Mouse (Mus musculus) adrenal gland, adult 8-10 months (tissue): ENCODE data around the gene Tmem87b. TPM values are rescaled to one million over a fixed set of nuclear protein-coding genes. Genes with fewer than 3 reads are reported as not detected.

ENCODE experiments used
- DNase-seq: peaks from one replicate; pipeline ENCODE4 v3.0.0; 2022
- total RNA-seq, 4 experiments: library from RNA; stranded (reverse); gene quantifications; 2 replicates each; pipeline ENCODE4 v1.2.4; 2022

The Tmem87b gene
- 10 to 100 TPM; 40.4 to 47.4 (median 44.1) TPM for total RNA-seq

DNA sequence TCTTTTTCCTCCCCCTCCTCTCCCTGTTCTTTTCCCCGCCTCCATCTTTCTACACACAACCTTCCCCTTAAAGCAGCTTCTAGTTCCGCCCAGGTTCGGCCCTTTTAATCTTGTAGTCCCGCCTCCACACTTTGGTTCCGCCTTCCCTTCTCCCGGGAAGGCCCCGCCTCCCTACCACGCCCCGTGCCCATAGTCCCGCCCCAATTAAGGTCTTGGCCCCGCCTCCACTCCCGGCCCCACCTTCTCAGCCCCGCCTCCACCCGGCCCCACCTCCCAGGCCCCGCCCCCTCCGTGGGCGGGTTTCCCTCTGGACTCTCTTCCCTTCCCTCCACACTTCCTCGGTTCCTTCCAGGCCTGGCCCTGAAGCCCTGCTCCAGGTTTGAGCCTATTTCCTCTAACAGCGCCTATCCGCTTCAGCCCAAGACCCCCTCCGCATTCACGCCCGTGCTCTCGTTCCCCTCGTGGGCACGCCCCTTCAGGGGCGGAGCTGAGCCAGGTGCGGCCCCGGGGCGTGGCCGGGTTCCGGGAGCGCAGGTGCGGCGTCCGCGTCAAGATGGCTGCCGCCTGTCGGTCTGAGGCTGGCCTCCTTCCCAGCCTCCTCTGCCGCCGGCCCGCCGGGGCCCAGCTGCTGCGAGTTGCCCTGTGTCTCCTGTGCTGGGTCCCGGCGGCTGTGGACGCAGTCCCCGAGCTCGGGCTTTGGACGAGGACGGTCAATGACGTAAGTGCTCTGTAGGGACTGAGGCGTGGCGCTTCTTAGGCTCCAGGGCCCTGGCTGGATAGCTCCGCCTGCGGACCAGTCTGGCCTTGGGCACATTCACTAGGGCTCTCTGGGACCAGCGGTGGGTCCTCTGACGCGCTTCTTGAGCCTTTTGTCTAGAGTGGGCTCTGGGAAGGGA is at the start of gene Tmem87b:
Gene Tmem87b, plus strand, starts transcription at position 333 of the 896 bp plus-strand sequence.
- DNase-seq, result peak; percentile 93

DNA sequence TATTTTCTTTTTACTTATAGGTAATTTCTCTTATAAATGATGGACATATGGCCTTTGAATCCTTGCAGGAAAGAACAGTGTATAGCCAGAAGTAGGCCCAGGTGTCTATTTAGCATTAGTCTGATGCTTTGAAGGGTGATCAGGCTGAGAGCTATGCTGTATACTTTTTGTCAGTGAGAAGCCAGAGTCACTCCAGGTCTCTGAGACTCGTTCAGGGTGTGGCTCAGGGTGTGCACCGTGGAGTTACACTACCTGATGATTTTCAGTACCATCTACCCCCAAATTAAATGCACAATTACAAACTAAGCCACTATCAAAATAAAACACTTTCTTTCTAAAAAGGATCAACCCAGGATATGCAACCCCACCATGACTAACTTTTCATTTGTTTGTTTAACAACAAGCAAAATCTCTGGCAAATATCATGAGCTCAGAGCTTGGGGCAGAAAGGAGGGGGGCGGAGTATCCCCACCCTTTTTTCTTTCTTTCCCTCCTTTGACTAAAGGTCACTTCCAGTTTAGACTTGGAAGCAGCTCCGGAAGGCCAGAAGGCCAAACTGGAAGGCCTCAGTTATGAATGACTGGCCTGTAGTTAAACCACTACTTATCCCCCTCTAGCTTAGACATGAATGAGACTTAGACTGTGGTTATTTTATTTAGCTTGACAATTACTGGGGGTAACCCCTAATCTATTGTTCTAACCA is 49.2 kb upstream of the Tmem87b start:
- no peak for DNase-seq

DNA sequence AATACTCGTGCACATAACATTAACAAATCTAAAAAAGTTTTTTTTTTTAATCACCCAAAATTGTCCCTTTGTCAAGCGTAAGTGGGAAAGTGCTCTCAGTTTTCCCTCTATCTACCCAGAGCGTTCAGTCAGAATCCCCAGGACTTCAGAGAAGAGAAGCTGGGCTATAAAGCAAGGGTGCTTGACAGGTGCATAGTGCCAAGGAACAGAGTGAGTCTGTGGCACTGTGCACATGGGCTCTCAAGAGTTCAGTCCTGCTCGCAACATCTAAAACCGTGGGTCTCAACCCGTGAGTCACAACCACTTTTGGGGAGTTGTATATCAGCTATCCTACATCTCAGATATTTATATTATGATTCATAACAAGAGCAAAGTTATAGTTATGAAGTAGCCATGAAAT is 47.4 kb upstream of the Tmem87b start:
- DNase-seq, result no peak

DNA sequence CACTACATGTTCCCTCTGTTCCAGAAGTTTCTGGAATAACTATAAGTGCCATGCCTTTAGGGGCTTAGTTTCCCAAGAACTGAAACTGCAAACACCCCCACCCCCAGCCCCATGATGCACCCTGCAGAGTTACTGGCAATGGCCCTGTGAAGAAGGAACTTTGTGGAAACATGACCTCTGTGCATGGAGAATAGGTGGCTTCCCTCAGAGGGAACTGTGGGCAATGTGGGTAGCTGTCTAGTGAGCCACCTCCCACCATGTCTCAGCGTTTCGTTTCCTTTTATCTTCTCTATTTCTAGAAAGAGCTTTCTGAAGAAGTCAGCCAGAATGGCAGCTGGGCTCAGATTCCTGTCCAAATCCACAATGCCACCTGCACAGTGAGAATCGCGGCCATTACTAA is 46.9 kb upstream of the Tmem87b start:
- DNase-seq, result no peak

DNA sequence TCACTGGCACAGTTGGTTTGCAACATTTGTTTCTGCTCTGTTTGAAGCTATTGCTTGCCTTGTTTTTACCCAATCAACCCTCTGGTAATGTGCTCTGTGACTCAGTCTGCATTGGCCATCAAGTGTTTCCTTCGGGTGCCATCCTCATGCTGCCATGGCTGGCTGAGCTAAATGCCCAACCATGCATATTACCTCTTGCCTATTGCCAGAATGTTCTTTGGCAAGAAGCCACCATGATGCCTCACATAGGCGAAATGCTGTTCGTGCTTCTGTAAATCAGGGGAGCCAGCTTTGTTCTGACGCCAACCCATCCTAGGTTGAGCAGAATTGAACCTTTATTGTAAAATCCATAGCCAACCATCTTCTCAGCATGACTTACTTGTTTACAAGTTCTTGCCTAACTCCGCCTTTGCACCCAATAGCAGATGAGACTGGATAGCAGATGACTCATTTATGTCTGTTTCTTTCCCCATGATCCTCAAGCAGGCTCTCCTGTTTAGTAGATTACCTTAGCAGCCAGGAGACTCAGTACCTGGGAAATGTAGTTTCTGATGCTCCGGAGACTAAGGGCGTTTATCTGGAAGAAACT is 46.1 kb upstream of the Tmem87b start:
- no peak for DNase-seq

DNA sequence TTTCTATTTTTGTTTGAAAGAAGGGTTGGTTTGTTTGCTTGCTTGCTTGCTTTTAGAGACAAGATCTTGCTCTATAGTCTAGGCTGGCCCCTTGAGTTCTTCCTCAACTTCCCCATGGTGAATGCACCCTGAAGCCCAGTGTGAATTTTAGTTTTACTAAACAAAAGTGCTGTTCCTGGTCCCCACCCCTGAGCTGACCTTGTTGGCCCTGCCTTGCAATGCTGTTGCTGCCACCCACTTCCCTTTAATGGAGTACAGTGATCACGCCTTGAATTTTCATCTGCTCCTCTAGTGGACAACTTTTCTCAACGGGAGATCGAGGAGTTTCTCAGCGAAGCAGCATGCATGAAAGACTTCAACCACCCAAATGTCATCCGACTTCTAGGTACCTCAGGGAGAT is 35.7 kb upstream of the Tmem87b start:
- no peak for DNase-seq

DNA sequence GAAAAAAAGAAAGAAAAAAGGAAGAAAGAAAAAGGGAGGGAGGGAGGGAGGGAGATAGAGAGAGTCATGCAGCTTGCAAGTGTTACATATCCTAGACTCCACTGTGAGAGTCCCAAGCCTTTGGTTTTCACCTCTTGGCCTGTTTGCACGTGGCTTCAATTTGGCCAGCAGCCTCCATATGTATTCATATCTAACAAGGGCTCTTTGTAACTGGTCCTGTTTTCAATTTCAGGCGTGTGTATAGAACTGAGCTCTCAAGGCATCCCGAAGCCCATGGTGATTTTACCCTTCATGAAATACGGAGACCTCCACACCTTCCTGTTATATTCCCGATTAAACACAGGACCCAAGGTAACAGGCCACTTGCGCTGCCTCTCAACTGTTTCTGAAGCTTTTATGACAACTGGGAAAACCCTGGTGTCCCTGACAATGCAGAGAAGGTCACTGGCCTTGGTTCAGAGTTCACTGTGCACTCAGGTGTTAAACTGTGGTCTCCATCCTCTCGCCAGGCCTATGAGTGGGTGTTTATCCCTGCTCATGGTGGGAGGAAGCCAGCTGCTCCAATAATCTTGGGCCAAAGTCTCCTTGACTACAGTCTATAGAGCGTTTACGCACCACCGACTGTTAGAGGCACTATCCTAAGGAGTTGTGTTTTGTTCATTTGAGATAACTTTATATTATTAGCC is 34.1 kb upstream of the Tmem87b start:
- DNase-seq, result no peak

DNA sequence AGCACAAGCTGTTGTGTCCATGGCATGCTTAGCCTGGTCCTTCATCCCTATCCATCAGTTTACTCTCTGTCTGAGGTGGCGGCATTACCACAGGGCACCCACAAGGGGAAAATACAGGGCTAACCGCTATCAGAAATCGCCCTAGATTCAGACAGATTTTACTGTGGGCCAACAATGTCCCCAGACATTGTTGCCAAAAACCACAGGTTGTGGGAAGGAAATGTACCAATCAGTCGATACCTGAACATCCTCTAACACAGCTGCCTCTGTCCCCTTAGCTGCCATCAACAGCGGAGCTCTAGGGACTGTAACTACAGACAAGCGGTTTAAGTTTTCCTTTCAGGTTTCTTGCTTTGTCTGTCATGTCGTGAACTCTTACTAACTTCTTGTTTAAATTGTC is 33.1 kb upstream of the Tmem87b start:
- DNase-seq, result no peak

DNA sequence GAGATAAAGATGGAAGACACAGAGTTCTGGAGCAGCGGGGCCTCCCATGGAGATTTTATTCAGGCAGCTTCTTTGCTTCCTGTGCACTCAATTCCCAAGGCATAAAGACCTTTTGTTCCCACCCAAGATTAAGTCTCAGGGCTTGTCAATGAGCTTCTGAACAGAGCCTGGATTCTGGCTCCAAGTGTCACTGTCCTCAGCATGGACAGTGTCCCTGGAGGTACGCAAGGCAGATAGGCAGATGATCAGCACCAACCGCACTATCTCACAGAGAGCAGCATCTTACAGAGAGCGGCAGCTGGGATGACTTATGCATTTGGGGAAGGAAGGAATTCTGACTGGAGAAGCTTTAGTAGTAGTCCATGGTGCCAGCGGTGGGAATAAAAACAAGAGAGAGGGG is 31.6 kb upstream of the Tmem87b start:
- no peak for DNase-seq

DNA sequence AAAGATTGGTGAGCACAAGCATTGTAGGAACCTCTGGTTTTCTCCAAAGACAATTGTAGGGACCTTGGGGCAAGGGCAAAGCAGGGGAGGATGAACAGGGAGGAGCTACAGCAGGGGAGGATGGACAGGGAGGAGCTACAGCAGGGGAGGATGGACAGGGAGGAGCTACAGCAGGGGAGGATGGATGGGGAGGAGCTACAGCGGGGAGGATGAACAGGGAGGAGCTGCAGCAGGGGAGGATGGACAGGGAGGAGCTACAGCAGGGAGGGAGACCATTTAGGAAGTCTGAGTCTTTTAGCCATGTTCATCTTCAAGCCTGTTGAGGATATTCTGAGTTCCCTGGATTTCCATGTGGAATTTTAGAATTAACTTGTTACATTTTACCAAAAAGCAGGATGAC is 31.1 kb upstream of the Tmem87b start:
- no peak for DNase-seq

DNA sequence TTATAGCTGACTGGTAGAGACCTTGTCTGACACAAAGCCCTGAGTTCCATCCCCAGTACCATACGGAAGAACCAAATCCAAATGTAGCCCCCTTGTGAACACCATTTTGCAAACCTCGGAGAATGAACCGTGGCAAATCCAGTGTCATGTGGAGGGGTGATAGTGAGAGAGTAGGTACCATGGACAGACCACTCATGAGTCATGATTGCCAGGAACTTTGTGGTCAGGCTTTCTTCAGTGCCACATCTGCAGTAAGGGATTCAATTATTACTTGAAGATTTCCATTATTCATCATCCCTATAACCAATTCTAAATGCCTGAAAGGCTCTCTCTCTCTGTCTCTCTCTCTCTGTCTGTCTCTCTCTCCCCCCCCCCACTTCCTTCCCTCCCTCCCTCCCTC is 30.1 kb upstream of the Tmem87b start:
- DNase-seq, result no peak

DNA sequence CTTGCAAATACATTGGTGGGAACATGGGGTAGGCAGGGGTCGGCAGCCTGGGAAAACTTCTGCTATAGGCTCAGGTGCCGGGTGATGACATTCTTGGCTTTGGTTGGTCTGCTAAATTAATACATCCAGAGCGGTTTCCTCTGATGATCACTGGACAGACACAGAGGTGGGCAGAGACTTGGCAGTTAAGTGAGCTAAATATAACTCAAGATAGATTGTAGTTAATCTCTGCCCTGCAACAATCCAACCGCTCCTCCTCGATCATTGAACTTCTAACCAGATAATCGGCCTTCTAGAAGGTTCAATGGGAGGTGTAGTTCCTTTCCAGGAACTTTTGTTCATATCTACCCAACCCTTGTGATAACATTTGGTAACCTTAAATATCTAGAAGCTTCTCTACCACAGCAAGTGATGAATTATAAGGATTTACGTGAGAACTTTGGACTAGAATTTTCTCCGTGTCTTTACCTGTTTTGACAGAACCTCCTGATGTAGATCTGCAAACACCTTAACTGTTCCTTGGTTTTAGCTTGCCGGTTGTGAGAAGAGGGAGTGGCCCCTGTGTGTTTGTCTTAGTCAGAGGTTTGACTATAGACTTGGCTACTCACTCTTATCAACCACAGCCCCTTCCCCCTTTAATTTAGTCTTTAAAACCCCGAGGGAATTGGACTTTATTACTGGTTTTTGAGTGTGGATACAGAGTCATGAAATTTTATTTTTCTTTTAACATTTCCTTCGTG is 26.9 kb upstream of the Tmem87b start:
- DNase-seq, result no peak

DNA sequence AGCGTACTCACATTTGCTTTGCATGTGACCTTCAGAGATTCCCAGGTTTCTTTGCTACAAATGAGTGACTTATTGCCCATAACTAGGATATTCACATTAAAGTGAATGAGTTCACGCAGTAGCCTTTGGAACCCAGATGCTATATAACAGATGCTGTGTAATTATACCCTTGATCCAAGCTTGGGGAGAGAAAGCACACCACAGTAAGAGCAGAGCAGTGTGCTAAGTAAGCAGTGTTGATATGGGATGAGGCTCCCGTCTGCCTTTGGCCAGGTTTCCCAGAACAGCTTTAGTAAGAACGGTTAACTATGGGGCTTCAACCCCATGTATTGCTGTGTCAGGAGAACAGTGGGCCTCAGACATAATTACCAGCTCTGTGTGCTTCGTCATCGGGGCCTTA is 24.0 kb upstream of the Tmem87b start:
- no peak for DNase-seq

DNA sequence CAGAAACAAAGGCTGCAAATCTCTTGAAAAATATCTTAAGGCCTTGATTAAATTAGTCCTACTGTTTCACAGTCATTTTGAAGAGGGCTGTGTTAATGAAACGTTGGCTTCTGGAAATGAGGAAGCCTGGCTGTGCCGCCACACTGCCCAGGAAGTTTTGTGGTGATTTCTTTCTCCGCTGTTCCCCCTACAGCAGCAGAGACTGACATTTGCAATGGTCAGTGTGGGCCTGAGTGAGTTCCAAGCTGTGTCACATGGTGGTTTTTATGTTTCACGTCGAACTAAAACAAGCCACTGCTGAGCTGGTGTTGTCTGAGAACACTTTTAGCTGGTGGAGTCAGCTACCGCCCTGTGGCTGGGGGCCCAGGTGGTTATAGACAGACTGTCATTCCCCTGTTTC is 21.5 kb upstream of the Tmem87b start:
- no peak for DNase-seq

DNA sequence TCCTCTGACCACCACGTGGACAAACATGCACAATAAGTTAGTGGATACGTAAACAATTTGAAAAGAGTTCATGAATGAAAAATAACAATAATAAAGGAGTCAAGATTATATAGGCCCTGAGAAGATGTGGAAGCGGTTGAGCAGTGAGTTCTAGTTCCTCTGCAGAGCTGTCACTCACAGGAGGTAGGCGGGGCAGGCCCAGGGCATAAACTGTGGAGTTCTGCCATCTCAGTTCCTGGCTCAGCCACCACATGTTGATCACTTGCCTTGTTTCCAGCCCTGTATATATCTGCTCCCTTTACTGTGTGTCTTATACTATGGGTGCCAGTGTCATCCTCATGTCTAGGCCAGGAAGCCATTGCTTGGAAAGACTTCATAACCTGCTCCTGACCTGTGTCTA is 14.5 kb upstream of the Tmem87b start:
- DNase-seq, result no peak

DNA sequence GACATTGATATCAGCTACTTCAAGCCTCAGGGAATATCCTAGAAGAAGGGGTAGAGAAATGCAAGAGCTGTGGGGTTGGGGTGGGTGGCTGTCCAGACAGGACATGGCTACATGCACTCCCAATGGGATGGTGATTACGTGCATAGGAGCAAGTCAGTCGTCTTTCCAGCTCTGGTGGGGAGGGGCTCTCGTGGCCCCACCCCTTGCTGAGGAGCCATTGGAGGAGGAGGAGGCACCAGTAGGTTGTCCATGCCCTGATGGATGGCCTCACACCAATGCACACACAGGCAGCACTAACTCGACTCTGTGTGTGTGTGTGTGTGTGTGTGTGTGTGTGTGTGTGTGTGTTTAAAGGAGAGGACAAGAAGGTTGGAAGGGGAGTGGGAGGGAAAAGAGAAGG is 12.6 kb upstream of the Tmem87b start:
- DNase-seq, result no peak

DNA sequence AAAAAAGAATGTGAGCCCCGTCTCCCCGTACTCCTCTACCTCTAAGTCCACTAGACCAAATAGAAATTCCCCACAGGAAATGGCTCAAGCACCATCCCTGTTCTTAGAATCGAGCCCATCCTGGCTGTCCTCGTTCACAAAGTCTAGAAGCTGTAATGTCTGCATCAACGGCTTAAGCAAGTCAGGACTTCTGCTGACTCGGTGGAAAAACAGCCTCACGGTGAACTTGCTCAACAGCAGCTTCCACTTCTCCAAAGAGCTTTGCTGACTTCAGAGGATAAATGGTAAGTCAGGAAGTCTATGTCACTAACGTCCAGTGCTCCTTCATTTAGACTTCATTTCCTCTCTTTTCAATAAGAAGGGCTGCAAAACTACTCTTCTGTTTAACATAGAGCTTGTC is 11.4 kb upstream of the Tmem87b start:
- no peak for DNase-seq

DNA sequence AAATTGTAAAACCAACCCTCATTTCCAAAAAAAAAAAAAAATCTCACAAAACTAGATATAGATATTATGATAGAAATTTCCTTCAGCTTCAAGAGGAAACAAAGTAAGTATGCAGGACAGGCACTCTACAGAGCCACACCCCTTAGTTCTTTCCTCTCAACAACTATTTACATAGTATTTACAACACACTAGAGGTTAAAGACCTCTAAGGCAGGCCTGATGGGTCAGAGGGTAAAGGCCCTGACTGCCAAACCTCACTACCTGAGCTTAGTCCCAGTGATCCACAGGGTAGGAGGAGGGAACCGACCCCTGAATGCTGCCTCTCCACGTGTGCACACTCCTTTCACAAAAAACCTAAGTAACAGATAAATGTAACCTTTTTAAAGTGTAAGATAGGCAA is 5.2 kb upstream of the Tmem87b start:
- no peak for DNase-seq

DNA sequence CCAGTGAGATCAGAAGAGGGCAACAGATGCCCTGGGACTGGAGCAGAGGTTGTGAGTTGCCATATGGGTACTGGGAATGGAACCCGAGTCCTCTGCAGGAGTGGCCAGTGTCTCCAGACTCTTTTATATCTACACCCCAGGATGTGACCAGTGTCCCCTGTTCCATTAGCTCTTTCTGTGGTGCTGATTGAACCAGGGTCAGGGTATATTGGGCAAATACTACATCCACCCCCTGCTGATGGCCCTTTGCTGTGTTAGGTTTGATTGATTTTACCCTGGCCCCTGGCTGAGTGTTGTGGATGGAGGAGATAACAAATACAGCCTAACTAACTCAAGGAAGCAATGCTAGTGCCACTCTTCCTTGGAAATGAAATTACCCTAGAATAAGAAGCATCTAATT is 1.6 kb upstream of the Tmem87b start:
- no peak for DNase-seq

DNA sequence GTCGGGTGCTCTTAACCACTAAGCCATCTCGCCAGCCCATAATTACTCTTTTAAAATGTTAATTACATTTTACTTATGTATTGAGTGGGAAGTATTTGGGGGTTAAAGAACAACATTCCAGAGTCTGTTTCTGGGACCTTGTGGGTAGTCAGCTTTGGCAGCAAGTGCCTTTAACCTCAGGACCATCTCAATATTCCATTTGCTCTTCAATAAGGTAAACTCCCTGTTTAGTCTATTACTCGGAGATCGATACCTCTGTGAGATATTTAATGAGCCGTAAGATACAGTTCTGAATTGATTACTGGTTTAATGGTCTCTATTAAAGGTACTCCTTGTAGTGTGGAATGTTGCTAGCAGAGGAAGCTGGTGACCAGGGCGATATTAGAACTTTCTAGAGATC is 1.0 kb upstream of the Tmem87b start:
- no peak for DNase-seq

DNA sequence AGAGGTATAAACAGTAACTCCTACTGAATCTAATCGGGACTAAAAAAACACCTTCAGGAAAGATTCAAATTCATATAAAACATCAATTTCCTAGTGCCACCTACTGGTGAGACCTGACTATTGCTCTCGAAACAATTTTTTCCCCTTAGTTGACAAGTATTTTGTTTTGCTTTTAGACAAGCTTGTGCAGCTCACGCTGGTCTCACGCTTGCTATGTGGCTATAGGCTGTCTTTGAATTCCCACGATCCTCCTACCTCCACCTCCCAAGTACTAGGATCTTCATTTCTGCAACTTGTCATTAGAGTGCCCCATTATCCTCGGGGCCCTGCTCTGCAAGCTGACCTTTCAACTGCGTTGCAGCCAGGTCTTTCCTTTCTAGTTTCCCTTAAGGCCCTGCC is 532 bp upstream of the Tmem87b start:
- DNase-seq, result no peak

DNA sequence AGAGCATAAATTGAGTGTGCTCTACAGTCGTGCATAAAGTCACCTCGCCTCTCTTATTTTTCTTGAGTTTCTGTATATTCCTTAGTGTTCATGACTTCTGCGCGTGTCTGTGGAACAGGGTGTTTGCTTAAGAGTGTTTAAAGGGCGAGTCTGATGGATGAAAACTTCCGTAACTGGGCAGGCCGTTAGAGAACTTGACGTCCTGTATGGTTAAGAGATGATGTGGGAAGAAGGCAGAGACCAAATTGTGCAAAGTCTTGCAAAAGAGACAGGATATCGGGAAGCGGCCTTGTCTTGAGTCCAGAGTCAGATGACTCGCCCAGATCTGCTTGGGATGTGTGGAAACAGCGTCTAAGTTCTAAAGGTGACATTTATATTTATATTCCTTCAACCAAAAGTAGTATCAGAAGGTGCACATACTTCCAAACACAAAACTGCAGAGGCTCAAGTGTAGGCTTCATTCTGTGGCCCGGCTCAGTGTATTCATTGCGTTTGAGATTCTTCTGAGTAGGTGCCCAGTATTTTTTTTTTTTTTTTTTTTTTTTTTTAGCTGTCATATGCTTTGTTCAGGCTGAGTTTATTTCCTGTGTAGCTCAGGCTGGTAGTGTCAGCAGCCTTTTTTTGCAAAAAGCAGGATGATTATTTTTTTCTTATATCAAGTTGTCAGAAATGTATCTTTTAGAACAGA is 1.2 kb downstream of the Tmem87b start:
- DNase-seq, result peak; percentile 34
